Mouse (Mus musculus) heart, embryonic 15.5 days (tissue): ENCODE results near the gene Wdr59. TPM values are rescaled to one million over a fixed set of nuclear protein-coding genes. Genes with fewer than 3 reads are reported as not detected.
A peak's percentile ranks its signal among the peaks of the same experiment; 100 is the strongest.

Source experiments
- ATAC-seq: fragments of 200-750 bp; cut with Nextera tagmentation; replicated peaks from 2 replicates; pipeline ENCODE4 v1.8.0; 2017; ENCODE audit warnings: low read depth, moderate TSS enrichment; ENCODE audit not compliant: insufficient number of reproducible peaks, insufficient read depth, low FRiP score
- H3K27ac ChIP-seq: fragments of 300-500 bp; sonication (generic); 2 replicates; pipeline ENCODE4 v1.5.1; 2015; ENCODE audit warnings: mild to moderate bottlenecking, inconsistent platforms
- H3K27me3 ChIP-seq: fragments of 300-500 bp; sonication (generic); 2 replicates; pipeline ENCODE4 v1.6.1; 2015; ENCODE audit warnings: inconsistent platforms
- H3K36me3 ChIP-seq: fragments of 300-500 bp; sonication (generic); 2 replicates; pipeline ENCODE4 v1.6.1; 2015; ENCODE audit warnings: mild to moderate bottlenecking, inconsistent platforms
- H3K4me1 ChIP-seq: fragments of 300-500 bp; sonication (generic); replicated peaks from 2 replicates; pipeline ENCODE4 v1.6.1; 2015; ENCODE audit warnings: inconsistent platforms
- H3K4me2 ChIP-seq: fragments of 300-500 bp; sonication (generic); 2 replicates; pipeline ENCODE4 v1.6.1; 2015; ENCODE audit warnings: inconsistent platforms, mild to moderate bottlenecking, moderate library complexity
- H3K4me3 ChIP-seq: fragments of 300-500 bp; sonication (generic); 2 replicates; pipeline ENCODE4 v1.5.1; 2015; ENCODE audit warnings: mild to moderate bottlenecking, inconsistent platforms
- H3K9ac ChIP-seq: fragments of 300-500 bp; sonication (generic); 2 replicates; pipeline ENCODE4 v1.6.1; 2015; ENCODE audit warnings: mild to moderate bottlenecking, inconsistent platforms
- H3K9me3 ChIP-seq: fragments of 300-500 bp; sonication (generic); replicated peaks from 2 replicates; pipeline ENCODE4 v1.6.1; 2016; ENCODE audit warnings: inconsistent platforms
- WGBS: fragments of 180-500 bp; shearing (Covaris S2); methylation state at CpG from one replicate; pipeline ENCODE4 v1.1.7; 2015; ENCODE audit warnings: mixed read lengths; 5-methylcytosine and 5-hydroxymethylcytosine counted together
- polyA plus RNA-seq: library from polyadenylated mRNA; unstranded; fragments of >200 nt; fragmentation: Nextera tagmentation; extraction: Ambion mirVana; gene quantifications from 2 replicates; pipeline ENCODE4 v1.2.1, GENCODE M21; 2015

Gene Wdr59
- polyA plus RNA-seq, 1 experiment from 2014 or later, result 3.4 TPM

- WGBS, result 39% methylated on average over 4 of the region's 4 CpGs
Measured at GRCm38 (mm10) chr8:111561824-111562223, 39.9 kb upstream of the Wdr59 start.

GRCm38 (mm10) chr8:111551511-111552130 lies 29.7 kb upstream of the Wdr59 start:
- peaks cover 27% of the 10 kb centered on the region for H3K4me1 ChIP-seq
- no peak for ATAC-seq
- H3K9ac ChIP-seq, result no peak overlapping the region
- H3K4me2 ChIP-seq, result no peak overlapping the region
- 0 out of 2 replicates have a peak overlapping the region, but pooled peaks have one; percentile 20 for H3K27ac ChIP-seq
- WGBS, result 81% methylated on average over 8 of the region's 8 CpGs
- H3K36me3 ChIP-seq, result no peaks in the 10 kb centered on the region
- no peaks in the 10 kb centered on the region for H3K9me3 ChIP-seq
- no peaks in the 10 kb centered on the region for H3K27me3 ChIP-seq
- no peak overlapping the region for H3K4me3 ChIP-seq

More at GRCm38 (mm10) chr8:111561824-111562223, 39.9 kb upstream of the Wdr59 start:
- Histone ChIP-seq H3K27me3 (no peaks in the 10 kb centered on the region), H3K9ac (no peak overlapping the region), H3K4me1 (peaks cover 46% of the 10 kb centered on the region), H3K4me2 (peak overlapping the region; percentile 42), H3K9me3 (no peaks in the 10 kb centered on the region), H3K4me3 (no peak overlapping the region), H3K27ac (peak overlapping the region; percentile 86), H3K36me3 (no peaks in the 10 kb centered on the region)
- no peak for ATAC-seq

- Histone ChIP-seq H3K36me3 (no peaks in the 10 kb centered on the region), H3K4me2 (no peak overlapping the region), H3K4me3 (no peak overlapping the region), H3K27ac (peak overlapping the region; percentile 69), H3K4me1 (peaks cover 26% of the 10 kb centered on the region), H3K9ac (no peak overlapping the region), H3K27me3 (no peaks in the 10 kb centered on the region), H3K9me3 (no peaks in the 10 kb centered on the region)
- 67% methylated on average over 9 of the region's 9 CpGs for WGBS
- no peak; the same call in 1 of the 2 replicates for ATAC-seq
Measured at GRCm38 (mm10) chr8:111550002-111550870, 28.3 kb upstream of the Wdr59 start.

- ATAC-seq, result no peak
- no peak overlapping the region for H3K27ac ChIP-seq
- no peaks in the 10 kb centered on the region for H3K9me3 ChIP-seq
- no peaks in the 10 kb centered on the region for H3K27me3 ChIP-seq
- H3K9ac ChIP-seq, result no peak overlapping the region
- no peak overlapping the region for H3K4me3 ChIP-seq
- H3K4me1 ChIP-seq, result peaks cover 34% of the 10 kb centered on the region
- H3K36me3 ChIP-seq, result no peaks in the 10 kb centered on the region
- no peak overlapping the region for H3K4me2 ChIP-seq
- WGBS, result 77% methylated on average over 6 of the region's 6 CpGs
Measured at GRCm38 (mm10) chr8:111548201-111548600, 26.3 kb upstream of the Wdr59 start.

GRCm38 (mm10) chr8:111547144-111547543 lies 25.3 kb upstream of the Wdr59 start:
- Histone ChIP-seq H3K4me2 (no peak overlapping the region), H3K4me1 (peaks cover 30% of the 10 kb centered on the region), H3K27ac (no peak overlapping the region), H3K9me3 (no peaks in the 10 kb centered on the region), H3K36me3 (no peaks in the 10 kb centered on the region), H3K4me3 (no peak overlapping the region), H3K27me3 (no peaks in the 10 kb centered on the region), H3K9ac (no peak overlapping the region)
- 87% methylated on average over 3 of the region's 3 CpGs for WGBS
- ATAC-seq, result no peak

- Histone ChIP-seq H3K4me3 (no peak overlapping the region), H3K9ac (no peak overlapping the region), H3K27me3 (no peaks in the 10 kb centered on the region), H3K9me3 (no peaks in the 10 kb centered on the region), H3K27ac (no peak overlapping the region), H3K4me2 (no peak overlapping the region), H3K36me3 (no peaks in the 10 kb centered on the region), H3K4me1 (peaks cover 31% of the 10 kb centered on the region)
- WGBS, result 72% methylated on average over 8 of the region's 8 CpGs
- no peak for ATAC-seq
Measured at GRCm38 (mm10) chr8:111545406-111546156, 23.7 kb upstream of the Wdr59 start.

GRCm38 (mm10) chr8:111543712-111544380 lies 22.0 kb upstream of the Wdr59 start:
- Histone ChIP-seq H3K9me3 (no peaks in the 10 kb centered on the region), H3K27ac (peak overlapping the region; percentile 49; the same call in 1 of the 2 replicates), H3K4me1 (peaks cover 39% of the 10 kb centered on the region), H3K4me2 (no peak overlapping the region), H3K9ac (no peak overlapping the region), H3K36me3 (no peaks in the 10 kb centered on the region), H3K27me3 (no peaks in the 10 kb centered on the region), H3K4me3 (no peak overlapping the region)
- ATAC-seq, result peak; percentile 69
- 69% methylated on average over 9 of the region's 9 CpGs for WGBS

GRCm38 (mm10) chr8:111539422-111540076 lies 17.7 kb upstream of the Wdr59 start:
- peak overlapping the region; percentile 1; the same call in 1 of the 2 replicates for H3K9ac ChIP-seq
- 41% methylated on average over 10 of the region's 10 CpGs for WGBS

GRCm38 (mm10) chr8:111538194-111538593 lies 16.3 kb upstream of the Wdr59 start:
- Histone ChIP-seq H3K27ac (peak overlapping the region; percentile 94), H3K9me3 (no peaks in the 10 kb centered on the region), H3K4me1 (peaks cover 37% of the 10 kb centered on the region), H3K27me3 (no peaks in the 10 kb centered on the region), H3K36me3 (no peaks in the 10 kb centered on the region), H3K4me3 (peak overlapping the region; percentile 87), H3K9ac (peak overlapping the region; percentile 95), H3K4me2 (peak overlapping the region; percentile 87)
- no peak for ATAC-seq
- WGBS, result 16% methylated on average over 2 of the region's 2 CpGs

More at GRCm38 (mm10) chr8:111539422-111540076, 17.7 kb upstream of the Wdr59 start:
- Histone ChIP-seq H3K36me3 (no peaks in the 10 kb centered on the region), H3K4me3 (peak overlapping the region; percentile 87), H3K4me1 (peaks cover 46% of the 10 kb centered on the region), H3K27me3 (no peaks in the 10 kb centered on the region), H3K9me3 (no peaks in the 10 kb centered on the region), H3K4me2 (peak overlapping the region; percentile 44), H3K27ac (peak overlapping the region; percentile 53)
- no peak for ATAC-seq

GRCm38 (mm10) chr8:111537765-111538158 lies 15.9 kb upstream of the Wdr59 start:
- Histone ChIP-seq H3K27me3 (no peaks in the 10 kb centered on the region), H3K9ac (peak overlapping the region; percentile 95), H3K9me3 (no peaks in the 10 kb centered on the region), H3K36me3 (no peaks in the 10 kb centered on the region), H3K4me1 (peaks cover 33% of the 10 kb centered on the region), H3K27ac (peak overlapping the region; percentile 94), H3K4me3 (peak overlapping the region; percentile 87), H3K4me2 (peak overlapping the region; percentile 87)
- 13% methylated on average over 8 of the region's 8 CpGs for WGBS
- ATAC-seq, result no peak
